Mouse (Mus musculus) kidney, postnatal 10 days (tissue): ENCODE measurements around the gene Ccdc182.

Experiments
- DNase-seq: peaks from one replicate; pipeline ENCODE4 v3.0.0; 2021; ENCODE audit warnings: mixed read lengths

The Ccdc182 gene

GRCm38 (mm10) chr11:88281428-88282119 lies 12.3 kb upstream of the Ccdc182 start:
- DNase-seq = no peak

- no peak for DNase-seq
These were observed 11.3 kb upstream of the Ccdc182 start for GRCm38 (mm10) chr11:88282516-88282915.

- peak; percentile 48 for DNase-seq
These were observed 7.8 kb upstream of the Ccdc182 start for GRCm38 (mm10) chr11:88286019-88286418.

- DNase-seq = peak; percentile 38
These were observed 5.5 kb upstream of the Ccdc182 start for GRCm38 (mm10) chr11:88288400-88288799.

GRCm38 (mm10) chr11:88288805-88289340 lies 5.0 kb upstream of the Ccdc182 start:
- no peak for DNase-seq

- no peak for DNase-seq
These were observed 2.6 kb upstream of the Ccdc182 start for GRCm38 (mm10) chr11:88291245-88291644.

GRCm38 (mm10) chr11:88291688-88292087 lies 2.2 kb upstream of the Ccdc182 start:
- DNase-seq = peak; percentile 51

- DNase-seq = peak; percentile 20
These were observed 494 bp downstream of the Ccdc182 start for GRCm38 (mm10) chr11:88294394-88294710.

- DNase-seq = peak; percentile 52
These were observed 1.4 kb downstream of the Ccdc182 start for GRCm38 (mm10) chr11:88295298-88295697.

GRCm38 (mm10) chr11:88297526-88297925 lies 3.7 kb downstream of the Ccdc182 start:
- DNase-seq = peak; percentile 67

- DNase-seq = no peak
These were observed 5.5 kb downstream of the Ccdc182 start for GRCm38 (mm10) chr11:88299345-88299744.

- DNase-seq = peak; percentile 64
These were observed 7.8 kb downstream of the Ccdc182 start for GRCm38 (mm10) chr11:88301619-88302018.

- no peak for DNase-seq
These were observed 11.9 kb downstream of the Ccdc182 start for GRCm38 (mm10) chr11:88305759-88306158.

- DNase-seq = no peak
These were observed 14.0 kb downstream of the Ccdc182 start for GRCm38 (mm10) chr11:88307616-88308543.

- no peak for DNase-seq
These were observed 15.3 kb downstream of the Ccdc182 start for GRCm38 (mm10) chr11:88309059-88309700.

GRCm38 (mm10) chr11:88310773-88311172 lies 16.9 kb downstream of the Ccdc182 start:
- DNase-seq = no peak

- no peak for DNase-seq
These were observed 17.7 kb downstream of the Ccdc182 start for GRCm38 (mm10) chr11:88311606-88312005.

- DNase-seq = peak; percentile 70
These were observed 19.7 kb downstream of the Ccdc182 start for GRCm38 (mm10) chr11:88313512-88313911.

GRCm38 (mm10) chr11:88314471-88314870 lies 20.6 kb downstream of the Ccdc182 start:
- DNase-seq = no peak

GRCm38 (mm10) chr11:88315393-88315792 lies 21.5 kb downstream of the Ccdc182 start:
- DNase-seq = no peak

- no peak for DNase-seq
These were observed 25.0 kb downstream of the Ccdc182 start for GRCm38 (mm10) chr11:88318850-88319249.

- no peak for DNase-seq
These were observed 33.2 kb downstream of the Ccdc182 start for GRCm38 (mm10) chr11:88327016-88327415.
